Mouse (Mus musculus) liver, postnatal 0 days (tissue): Measurements from ENCODE around the gene Col15a1. TPM values are rescaled to one million over a fixed set of nuclear protein-coding genes. Genes with fewer than 3 reads are reported as not detected.

Source experiments
- ATAC-seq: fragments of 200-750 bp; cut with Nextera tagmentation; 2 replicates; pipeline ENCODE4 v1.8.0; 2017; ENCODE audit warnings: mild to moderate bottlenecking, moderate library complexity
- DNase-seq: peaks from one replicate; pipeline ENCODE4 v3.0.0-alpha.2; 2016
- H3K27ac ChIP-seq: fragments of 300-500 bp; sonication (generic); 2 replicates; pipeline ENCODE4 v1.5.1; 2014; ENCODE audit warnings: antibody characterized with exemption, moderate library complexity, mild to moderate bottlenecking, low read depth
- H3K27me3 ChIP-seq: fragments of 300-500 bp; sonication (generic); 2 replicates; pipeline ENCODE4 v1.6.1; 2014; ENCODE audit warnings: low read length, control low read depth, mixed read lengths; ENCODE audit not compliant: insufficient read depth
- H3K36me3 ChIP-seq: fragments of 300-500 bp; sonication (generic); replicated peaks from 2 replicates; pipeline ENCODE4 v1.6.1; 2014; ENCODE audit warnings: mild to moderate bottlenecking, control low read depth, low read length, moderate library complexity, mixed read lengths; ENCODE audit not compliant: insufficient read depth
- H3K4me1 ChIP-seq: fragments of 300-500 bp; sonication (generic); 2 replicates; pipeline ENCODE4 v1.6.1; 2014; ENCODE audit warnings: antibody characterized with exemption, mild to moderate bottlenecking, control low read depth; ENCODE audit not compliant: insufficient read depth
- H3K4me2 ChIP-seq: fragments of 300-500 bp; sonication (generic); 2 replicates; pipeline ENCODE4 v1.6.1; 2014; ENCODE audit warnings: low read depth, mild to moderate bottlenecking, low read length, moderate library complexity, mixed read lengths
- H3K4me3 ChIP-seq: fragments of 300-500 bp; sonication (generic); 2 replicates; pipeline ENCODE4 v1.5.1; 2014; ENCODE audit warnings: low read depth, low read length
- H3K9ac ChIP-seq: fragments of 300-500 bp; sonication (generic); replicated peaks from 2 replicates; pipeline ENCODE4 v1.6.1; 2014; ENCODE audit warnings: mild to moderate bottlenecking, moderate library complexity
- H3K9me3 ChIP-seq: fragments of 300-500 bp; sonication (generic); 2 replicates; pipeline ENCODE4 v1.6.1; 2016; ENCODE audit warnings: mild to moderate bottlenecking, control low read depth, low read length, mixed read lengths
- CTCF ChIP-seq: sonication (generic); IDR thresholded peaks from 2 replicates; pipeline ENCODE4 v1.5.1; 2016; ENCODE audit warnings: antibody characterized with exemption, low read depth
- EP300 ChIP-seq: IDR thresholded peaks from 2 replicates; pipeline ENCODE4 v1.6.1; 2016; ENCODE audit warnings: antibody characterized with exemption, low read depth, mild to moderate bottlenecking
- WGBS: fragments of 180-500 bp; shearing (Covaris S2); extraction: QIAGEN DNeasy Blood & Tissue Kit; methylation state at CpG from one replicate; pipeline ENCODE4 v1.1.7; 2014; ENCODE audit not compliant: insufficient replicate concordance; 5-methylcytosine and 5-hydroxymethylcytosine counted together
- polyA plus RNA-seq: library from polyadenylated mRNA; unstranded; fragments of >200 nt; fragmentation: Nextera tagmentation; extraction: Ambion mirVana; gene quantifications from 2 replicates; pipeline ENCODE4 v1.2.1, GENCODE M21; 2015

The Col15a1 gene
- polyA plus RNA-seq, 1 experiment from 2014 or later, result 0.28 TPM

GRCm38 (mm10) chr4:47249193-47249592 lies 41.2 kb downstream of the Col15a1 start:
- TF ChIP-seq EP300 (no peak), CTCF (no peak)
- Histone ChIP-seq H3K27ac (no peak overlapping the region), H3K36me3 (no peaks in the 10 kb centered on the region), H3K27me3 (no peaks in the 10 kb centered on the region), H3K9me3 (peaks cover 6% of the 10 kb centered on the region), H3K4me2 (no peak overlapping the region), H3K9ac (no peak overlapping the region), H3K4me1 (0 out of 2 replicates have a peak, but pooled peaks cover 4% of the 10 kb centered on the region), H3K4me3 (no peak overlapping the region)
- DNase-seq (no peak), ATAC-seq (no peak)
- WGBS, result 85% methylated on average over 6 of the region's 6 CpGs

- Histone ChIP-seq H3K27me3 (no peaks in the 10 kb centered on the region), H3K27ac (no peak overlapping the region), H3K9me3 (peaks cover 6% of the 10 kb centered on the region), H3K36me3 (no peaks in the 10 kb centered on the region), H3K9ac (no peak overlapping the region), H3K4me1 (0 out of 2 replicates have a peak, but pooled peaks cover under 1% of the 10 kb centered on the region), H3K4me3 (no peak overlapping the region), H3K4me2 (no peak overlapping the region)
- 18% methylated on average over 5 of the region's 5 CpGs for WGBS
- DNase-seq (peak; percentile 86), ATAC-seq (peak; percentile 67)
- TF ChIP-seq CTCF, result peak; percentile 88
- TF ChIP-seq EP300, result no peak
Observed at GRCm38 (mm10) chr4:47251069-47251468, 43.1 kb downstream of the Col15a1 start.

GRCm38 (mm10) chr4:47251693-47252435 lies 43.9 kb downstream of the Col15a1 start:
- no peak for DNase-seq
- 75% methylated on average over 11 of the region's 11 CpGs for WGBS

GRCm38 (mm10) chr4:47252627-47253026 lies 44.7 kb downstream of the Col15a1 start:
- H3K27ac ChIP-seq, result no peak overlapping the region
- WGBS, result 87% methylated on average over 3 of the region's 3 CpGs
- ATAC-seq (no peak), DNase-seq (no peak)
- TF ChIP-seq EP300 (no peak), CTCF (peak; percentile 31)
- H3K27me3 ChIP-seq, result no peaks in the 10 kb centered on the region
- H3K9ac ChIP-seq, result no peak overlapping the region
- no peaks in the 10 kb centered on the region for H3K36me3 ChIP-seq
- H3K4me3 ChIP-seq, result no peak overlapping the region
- H3K4me2 ChIP-seq, result no peak overlapping the region
- H3K9me3 ChIP-seq, result peaks cover 6% of the 10 kb centered on the region
- no peaks in the 10 kb centered on the region for H3K4me1 ChIP-seq

More at GRCm38 (mm10) chr4:47251693-47252435, 43.9 kb downstream of the Col15a1 start:
- Histone ChIP-seq H3K27me3 (no peaks in the 10 kb centered on the region), H3K9ac (no peak overlapping the region), H3K27ac (no peak overlapping the region), H3K9me3 (peaks cover 6% of the 10 kb centered on the region), H3K36me3 (no peaks in the 10 kb centered on the region), H3K4me2 (no peak overlapping the region), H3K4me3 (no peak overlapping the region), H3K4me1 (no peaks in the 10 kb centered on the region)
- TF ChIP-seq CTCF, result no peak
- no peak for TF ChIP-seq EP300
- no peak for ATAC-seq

- Histone ChIP-seq H3K36me3 (no peaks in the 10 kb centered on the region), H3K4me2 (no peak overlapping the region), H3K4me3 (no peak overlapping the region), H3K9ac (no peak overlapping the region), H3K9me3 (peaks cover 6% of the 10 kb centered on the region), H3K27ac (no peak overlapping the region), H3K4me1 (peaks cover 5% of the 10 kb centered on the region; the same call in 1 of the 2 replicates), H3K27me3 (no peaks in the 10 kb centered on the region)
- ATAC-seq (peak; percentile 56; the same call in 1 of the 2 replicates), DNase-seq (peak; percentile 81)
- WGBS, result 26% methylated on average over 4 of the region's 4 CpGs
- TF ChIP-seq CTCF, result peak; percentile 96
- no peak for TF ChIP-seq EP300
Observed at GRCm38 (mm10) chr4:47255641-47256040, 47.7 kb downstream of the Col15a1 start.

- peak; percentile 55; the same call in 1 of the 2 replicates for ATAC-seq
- H3K27me3 ChIP-seq, result no peaks in the 10 kb centered on the region
- no peaks in the 10 kb centered on the region for H3K9me3 ChIP-seq
- 68% methylated on average over 3 of the region's 3 CpGs for WGBS
- TF ChIP-seq CTCF (no peak), EP300 (no peak)
- no peak for DNase-seq
- H3K27ac ChIP-seq, result no peak overlapping the region
- no peak overlapping the region for H3K9ac ChIP-seq
- no peaks in the 10 kb centered on the region for H3K36me3 ChIP-seq
- H3K4me3 ChIP-seq, result no peak overlapping the region
- peaks cover 5% of the 10 kb centered on the region; the same call in 1 of the 2 replicates for H3K4me1 ChIP-seq
- H3K4me2 ChIP-seq, result no peak overlapping the region
Observed at GRCm38 (mm10) chr4:47258201-47258600, 50.2 kb downstream of the Col15a1 start.
